Mouse (Mus musculus) C2C12 (cell line): ENCODE data around the gene Gm29776.

Source experiments
- CEBPB ChIP-seq: IDR thresholded peaks from one replicate; pipeline ENCODE4 v1.6.1; 2011; ENCODE audit warnings: low read depth, mild to moderate bottlenecking, control low read depth, moderate library complexity
- MYOD1 ChIP-seq: IDR thresholded peaks from one replicate; pipeline ENCODE4 v1.6.1; 2011; ENCODE audit warnings: low read depth; ENCODE audit not compliant: control insufficient read depth, insufficient read length

- no peak for TF ChIP-seq CEBPB
- TF ChIP-seq MYOD1: no peak
These were observed 45.1 kb downstream of the Gm29776 start for GRCm38 (mm10) chr14:54653496-54653895.
